Mouse (Mus musculus) lung, embryonic 16.5 days (tissue): Measurements from ENCODE around the gene Aldh16a1. TPM values are rescaled to one million over a fixed set of nuclear protein-coding genes. Genes with fewer than 3 reads are reported as not detected.
"Not testable (repeated sequence)": the region's sequence is repeated elsewhere in the genome, so short reads cannot be mapped to it uniquely, and the experiment has no call there.

ENCODE experiments used
- ATAC-seq: fragments of 200-750 bp; cut with Nextera tagmentation; 2 replicates; pipeline ENCODE4 v1.8.0; 2017; ENCODE audit warnings: low read depth, mild to moderate bottlenecking, moderate library complexity
- H3K27ac ChIP-seq: fragments of 300-500 bp; sonication (generic); 2 replicates; pipeline ENCODE4 v1.5.1; 2014; ENCODE audit warnings: mild to moderate bottlenecking, control low read depth, low read length
- H3K27me3 ChIP-seq: fragments of 300-500 bp; sonication (generic); 2 replicates; pipeline ENCODE4 v1.6.1; 2014; ENCODE audit warnings: low read depth, low read length, mixed read lengths; ENCODE audit not compliant: control insufficient read depth, insufficient read depth
- H3K36me3 ChIP-seq: fragments of 300-500 bp; sonication (generic); 2 replicates; pipeline ENCODE4 v1.6.1; 2014; ENCODE audit warnings: low read length; ENCODE audit not compliant: control insufficient read depth, insufficient read depth
- H3K4me1 ChIP-seq: fragments of 300-500 bp; sonication (generic); replicated peaks from 2 replicates; pipeline ENCODE4 v1.6.1; 2014; ENCODE audit warnings: low read length, mixed read lengths; ENCODE audit not compliant: control insufficient read depth, insufficient read depth
- H3K4me2 ChIP-seq: fragments of 300-500 bp; sonication (generic); 2 replicates; pipeline ENCODE4 v1.6.1; 2014; ENCODE audit warnings: low read depth, low read length, control low read depth
- H3K4me3 ChIP-seq: fragments of 300-500 bp; sonication (generic); 2 replicates; pipeline ENCODE4 v1.5.1; 2014; ENCODE audit warnings: mild to moderate bottlenecking, low read length, control low read depth
- H3K9ac ChIP-seq: fragments of 300-500 bp; sonication (generic); 2 replicates; pipeline ENCODE4 v1.6.1; 2014; ENCODE audit warnings: low read length, control low read depth
- H3K9me3 ChIP-seq: fragments of 300-500 bp; sonication (generic); 2 replicates; pipeline ENCODE4 v1.6.1; 2016; ENCODE audit warnings: low read length; ENCODE audit not compliant: control insufficient read depth
- whole genome bisulfite sequencing: fragments of 180-500 bp; shearing (Covaris S2); extraction: QIAGEN DNeasy Blood & Tissue Kit; methylation state at CpG from one replicate; pipeline ENCODE4 v1.1.7; 2014; 5-methylcytosine and 5-hydroxymethylcytosine counted together
- polyA plus RNA-seq: library from polyadenylated mRNA; unstranded; fragments of >200 nt; fragmentation: Nextera tagmentation; extraction: Ambion mirVana; gene quantifications from 2 replicates; pipeline ENCODE4 v1.2.1, GENCODE M21; 2015

Aldh16a1 gene
- polyA plus RNA-seq, 1 experiment from 2014 or later = 57.4 TPM

DNA sequence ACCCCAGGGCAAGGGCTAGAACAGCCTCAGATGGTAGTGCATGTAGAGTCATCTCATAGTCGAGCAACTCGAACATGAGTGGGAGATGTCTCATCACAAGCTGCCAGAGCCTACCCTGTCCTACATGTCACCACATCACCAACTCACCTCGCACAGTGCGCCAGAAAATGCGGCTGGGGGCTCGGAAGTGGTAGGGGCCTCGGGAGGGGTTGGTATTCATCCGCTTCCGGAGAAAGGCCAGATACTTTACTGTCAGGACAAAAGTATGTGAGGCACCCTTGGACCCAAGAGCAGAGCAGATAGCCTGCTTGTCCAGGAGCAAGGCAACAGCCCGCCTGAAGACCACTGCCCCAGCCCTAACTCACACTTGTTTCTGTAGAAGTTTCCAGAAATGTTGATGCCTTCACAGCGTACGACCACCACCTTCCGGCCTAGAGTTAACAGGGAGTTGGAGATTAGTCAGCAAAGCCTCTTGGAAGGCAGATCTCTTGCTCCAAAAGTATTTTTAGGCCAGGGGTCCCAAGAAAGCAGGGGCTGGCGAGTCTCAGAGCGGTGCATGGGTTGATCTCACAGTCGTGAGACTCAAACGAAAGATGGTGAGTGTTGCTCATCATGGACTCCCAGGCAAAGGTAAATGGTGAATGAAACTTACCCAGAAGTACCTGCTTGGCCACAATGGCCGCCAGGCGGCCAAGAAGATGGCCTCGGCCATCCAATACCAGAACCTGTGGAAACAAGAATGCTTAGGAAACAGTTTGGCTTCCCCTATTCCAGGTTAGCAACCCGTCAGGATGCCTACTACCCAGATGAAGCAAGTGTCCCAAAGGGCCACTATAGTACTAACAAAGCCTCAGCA is 27.3 kb downstream of the Aldh16a1 start:
- Histone ChIP-seq H3K9ac (peak overlapping the region; percentile 97), H3K4me2 (peak overlapping the region; percentile 96), H3K9me3 (no peaks in the 10 kb centered on the region), H3K36me3 (peaks cover 38% of the 10 kb centered on the region), H3K4me3 (peak overlapping the region; percentile 78), H3K4me1 (peaks cover 39% of the 10 kb centered on the region), H3K27me3 (no peaks in the 10 kb centered on the region), H3K27ac (peak overlapping the region; percentile 83)
- WGBS = 16% methylated on average over 21 of the region's 21 CpGs
- ATAC-seq = no peak

DNA sequence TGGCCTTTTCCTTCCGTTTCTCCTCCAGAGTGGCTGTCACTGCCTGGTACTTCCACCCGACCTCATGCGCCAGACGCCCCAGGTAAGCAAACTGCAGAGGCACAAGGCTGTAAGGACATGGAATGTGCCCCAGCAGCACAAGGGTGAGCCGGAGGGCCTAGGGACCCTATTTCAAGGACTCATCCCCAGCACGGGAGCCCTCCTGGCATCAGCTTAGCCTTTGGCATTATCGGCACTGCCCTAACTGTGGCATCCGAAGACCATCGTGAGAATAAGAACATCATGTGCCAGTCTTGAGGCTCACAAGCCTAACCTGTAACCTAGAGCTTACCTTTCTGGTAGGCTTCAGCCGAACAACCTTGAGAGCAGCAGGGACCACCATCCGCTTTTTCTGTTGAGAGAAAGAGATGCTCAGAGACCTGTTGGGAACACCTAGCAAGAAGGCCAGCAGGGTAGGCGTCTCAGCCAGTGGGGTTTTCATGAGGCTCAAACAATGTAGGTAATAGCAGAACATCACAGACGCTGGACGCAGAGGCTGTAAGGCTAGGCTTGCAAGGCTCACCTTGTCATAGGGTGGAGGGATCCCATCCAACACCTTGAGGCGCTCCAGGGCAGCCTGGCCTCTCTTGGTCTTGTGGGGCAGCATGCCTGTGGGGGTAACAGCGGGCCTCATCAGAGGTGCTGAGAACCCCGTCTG is 28.1 kb downstream of the Aldh16a1 start:
- ATAC-seq = no peak
- Histone ChIP-seq H3K4me3 (peak overlapping the region; percentile 78), H3K27me3 (no peaks in the 10 kb centered on the region), H3K27ac (peak overlapping the region; percentile 83), H3K4me1 (peaks cover 46% of the 10 kb centered on the region), H3K36me3 (peaks cover 45% of the 10 kb centered on the region), H3K9me3 (no peaks in the 10 kb centered on the region), H3K9ac (peak overlapping the region; percentile 97), H3K4me2 (peak overlapping the region; percentile 96)
- 65% methylated on average over 17 of the region's 17 CpGs for WGBS

DNA sequence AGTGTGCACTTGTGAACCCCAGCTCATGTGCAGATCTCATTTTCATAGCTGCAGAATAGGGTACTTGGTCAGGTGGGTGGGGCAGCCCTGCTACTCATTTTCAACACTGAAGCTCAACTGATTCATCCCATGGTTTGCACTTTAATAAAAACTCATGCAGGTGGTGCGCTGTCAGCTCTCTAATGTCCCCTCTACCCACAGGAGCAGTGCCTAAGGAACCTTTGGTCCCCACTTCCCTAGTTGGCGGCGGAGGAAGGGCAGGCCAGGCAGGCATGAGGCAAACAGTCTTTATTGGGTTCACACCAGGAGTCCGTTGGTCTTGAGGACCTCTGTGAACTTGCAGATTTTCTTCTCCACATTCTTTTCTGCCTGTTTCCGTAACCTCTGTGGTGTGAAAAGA is 28.7 kb downstream of the Aldh16a1 start:
- H3K4me3 ChIP-seq, ATAC-seq, H3K4me2 ChIP-seq, H3K27me3 ChIP-seq, H3K27ac ChIP-seq, H3K9ac ChIP-seq, H3K9me3 ChIP-seq: not testable (repeated sequence)
- Histone ChIP-seq H3K36me3 (peaks cover 52% of the 10 kb centered on the region), H3K4me1 (peaks cover 51% of the 10 kb centered on the region)
- 66% methylated on average over 5 of the region's 5 CpGs for WGBS

DNA sequence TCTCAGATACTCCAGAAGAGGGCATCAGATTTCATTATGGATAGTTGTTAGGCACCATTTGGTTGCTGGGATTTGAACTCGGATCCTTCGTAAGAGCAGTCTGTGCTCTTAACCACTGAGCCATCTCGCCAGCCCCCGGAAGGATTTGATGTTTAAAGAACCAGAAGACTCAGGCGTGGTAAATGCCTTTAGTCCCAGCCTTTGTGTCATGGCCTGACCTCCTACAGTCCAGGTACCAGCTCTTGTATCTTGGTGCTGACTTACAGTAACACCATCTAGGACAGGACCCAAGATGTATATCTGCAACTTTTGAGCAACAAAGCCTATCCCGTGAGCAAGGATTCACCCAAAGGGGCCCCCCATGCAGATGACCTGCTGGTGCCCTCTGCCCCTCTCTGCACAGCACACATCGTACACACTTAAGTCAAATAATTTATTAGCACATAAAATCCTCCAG is 29.2 kb downstream of the Aldh16a1 start:
- WGBS = 19% methylated on average over 7 of the region's 7 CpGs
- no peaks in the 10 kb centered on the region for H3K9me3 ChIP-seq
- no peak for ATAC-seq
- H3K27me3 ChIP-seq = no peaks in the 10 kb centered on the region
- H3K4me1 ChIP-seq = peaks cover 51% of the 10 kb centered on the region
- no peak overlapping the region; the same call in 1 of the 2 replicates for H3K4me3 ChIP-seq
- peaks cover 57% of the 10 kb centered on the region for H3K36me3 ChIP-seq
- H3K9ac ChIP-seq = no peak overlapping the region; the same call in 1 of the 2 replicates
- peak overlapping the region; percentile 16; the same call in 1 of the 2 replicates for H3K27ac ChIP-seq
- H3K4me2 ChIP-seq = no peak overlapping the region

DNA sequence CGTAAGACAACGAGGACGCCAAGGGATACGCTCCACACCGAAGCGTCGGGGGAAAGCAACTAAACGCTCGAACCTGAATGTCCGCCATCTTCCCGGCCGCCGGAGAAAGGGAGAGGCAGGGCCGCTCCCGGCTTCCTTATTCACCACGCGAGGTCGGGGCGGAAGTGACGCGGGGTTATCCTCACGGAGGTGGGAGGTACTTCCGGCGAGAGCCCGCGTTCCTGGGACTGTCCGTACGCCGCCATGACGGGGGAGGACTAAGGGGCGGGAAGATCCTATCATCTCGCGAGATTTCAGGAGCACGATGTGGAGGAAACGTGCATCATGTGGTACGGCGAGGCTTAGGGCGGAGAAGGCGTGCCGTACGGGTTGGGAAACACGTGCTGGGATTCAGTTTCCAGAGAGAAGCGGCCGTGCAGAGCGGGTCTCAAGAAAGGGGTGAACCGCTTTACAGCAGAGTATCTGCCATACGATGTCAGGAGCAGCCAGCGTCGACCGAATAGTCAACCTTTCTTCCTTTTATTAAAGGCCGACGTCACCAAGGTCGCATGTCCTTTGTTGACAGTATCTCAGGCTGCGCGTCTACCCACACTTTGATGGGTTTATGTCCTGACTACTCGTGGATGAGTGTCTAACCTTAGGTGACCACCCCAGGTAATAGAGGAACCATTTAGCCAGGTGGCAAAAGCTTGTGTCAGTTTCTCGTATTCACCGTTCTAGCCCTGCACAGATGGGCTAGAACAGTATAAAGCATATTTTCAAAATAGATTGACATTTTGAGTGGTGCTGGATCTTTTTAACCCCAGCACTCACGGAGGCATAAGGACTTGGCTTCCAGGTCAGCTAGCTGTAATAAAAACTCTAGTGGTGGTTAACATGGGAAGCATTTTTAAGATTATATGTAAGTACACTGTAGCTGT is 29.9 kb downstream of the Aldh16a1 start, which contains the start of gene Rps11:
TSS of gene Rps11 (minus strand) at position 216 of the 920 bp plus-strand sequence.
- Histone ChIP-seq H3K9ac (peak within 1 kb of the TSS; percentile 95), H3K9me3 (no peaks in the 10 kb centered on the region), H3K36me3 (peaks cover 59% of the 10 kb centered on the region), H3K27me3 (no peaks in the 10 kb centered on the region), H3K27ac (peak within 1 kb of the TSS; percentile 76), H3K4me1 (peaks cover 45% of the 10 kb centered on the region), H3K4me3 (peak within 1 kb of the TSS; percentile 82), H3K4me2 (peak within 1 kb of the TSS; percentile 74)
- ATAC-seq = peak; percentile 85
- under 1% methylated on average over 59 of the region's 59 CpGs for WGBS

DNA sequence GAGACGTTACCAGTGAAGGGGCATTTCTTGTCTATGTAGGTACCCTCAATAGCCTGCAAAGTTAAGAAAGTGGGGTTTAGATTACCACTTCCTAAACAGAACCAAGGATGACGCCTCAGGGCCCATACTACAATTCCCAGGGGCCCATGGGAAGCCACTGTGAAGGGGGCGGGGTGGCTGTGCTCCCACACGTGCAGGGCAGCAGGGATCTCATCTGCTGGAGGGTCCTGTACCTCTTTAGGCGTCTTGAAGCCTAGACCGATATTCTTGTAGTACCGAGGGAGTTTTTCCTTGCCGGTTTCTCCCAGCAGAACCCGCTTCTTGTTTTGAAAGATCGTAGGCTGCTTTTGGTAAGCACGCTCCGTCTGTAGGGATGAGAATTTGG is 31.2 kb downstream of the Aldh16a1 start:
- ATAC-seq = no peak
- peaks cover 45% of the 10 kb centered on the region for H3K4me1 ChIP-seq
- H3K9ac ChIP-seq = peak overlapping the region; percentile 95
- H3K27me3 ChIP-seq = no peaks in the 10 kb centered on the region
- peak overlapping the region; percentile 74 for H3K4me2 ChIP-seq
- peak overlapping the region; percentile 65 for H3K27ac ChIP-seq
- H3K9me3 ChIP-seq = no peaks in the 10 kb centered on the region
- H3K4me3 ChIP-seq = peak overlapping the region; percentile 82
- 9% methylated on average over 12 of the region's 12 CpGs for WGBS
- peaks cover 65% of the 10 kb centered on the region for H3K36me3 ChIP-seq

DNA sequence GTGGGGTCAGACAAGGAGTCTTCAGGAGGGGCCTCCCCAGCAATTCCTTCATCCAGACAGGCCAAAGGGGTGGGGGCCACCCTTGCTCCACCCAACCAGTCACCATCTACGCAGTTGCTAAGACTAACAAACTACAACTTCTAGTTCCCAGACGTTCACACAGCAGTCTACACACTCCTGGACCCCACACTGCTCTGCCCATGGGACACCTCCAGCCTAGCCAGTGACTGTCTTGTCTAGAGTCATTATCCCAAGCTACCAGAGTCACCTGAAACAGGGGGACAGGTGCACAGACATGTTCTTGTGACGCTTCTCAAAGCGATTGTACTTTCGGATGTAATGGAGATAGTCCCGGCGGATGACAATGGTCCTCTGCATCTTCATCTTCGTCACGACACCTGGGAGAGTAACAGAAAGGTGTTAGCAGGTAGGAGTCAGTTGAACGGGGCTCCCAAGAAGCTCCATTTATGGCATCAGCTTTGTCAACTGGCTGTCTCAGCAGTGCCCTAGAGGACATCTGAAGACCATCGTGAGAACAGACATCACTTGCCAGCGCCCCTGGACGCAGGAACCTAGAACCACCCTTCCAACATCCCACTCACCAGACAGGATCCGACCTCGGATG is 31.7 kb downstream of the Aldh16a1 start:
- 65% methylated on average over 15 of the region's 15 CpGs for WGBS
- Histone ChIP-seq H3K4me2 (peak overlapping the region; percentile 74), H3K27ac (no peak overlapping the region), H3K36me3 (peaks cover 65% of the 10 kb centered on the region), H3K9me3 (no peaks in the 10 kb centered on the region), H3K27me3 (no peaks in the 10 kb centered on the region), H3K9ac (peak overlapping the region; percentile 95), H3K4me3 (peak overlapping the region; percentile 82), H3K4me1 (peaks cover 45% of the 10 kb centered on the region)
- no peak for ATAC-seq

DNA sequence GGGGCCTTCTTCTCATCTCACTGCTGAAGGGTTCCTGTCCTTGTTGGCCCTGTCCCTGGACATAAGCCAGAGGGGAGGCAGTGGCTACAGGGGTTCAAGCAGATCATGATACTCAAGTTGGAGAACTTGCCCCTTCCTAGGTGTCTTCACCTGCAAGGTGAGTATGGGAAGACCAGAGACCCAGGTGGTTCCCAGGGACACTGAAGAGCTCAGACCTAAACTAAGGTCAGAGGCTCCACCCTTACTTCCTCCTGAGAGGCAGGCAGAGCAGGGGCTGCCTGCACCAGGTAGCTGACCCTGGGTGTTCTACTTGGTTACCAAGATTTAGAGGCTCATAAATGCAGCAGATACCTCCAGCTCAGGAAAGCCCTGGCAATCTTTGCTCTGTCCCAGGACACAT is 32.4 kb downstream of the Aldh16a1 start:
- Histone ChIP-seq H3K9ac (no peak overlapping the region; the same call in 1 of the 2 replicates), H3K4me1 (peaks cover 40% of the 10 kb centered on the region), H3K27ac (peak overlapping the region; percentile 70), H3K4me3 (peak overlapping the region; percentile 14; the same call in 1 of the 2 replicates), H3K9me3 (no peaks in the 10 kb centered on the region), H3K27me3 (no peaks in the 10 kb centered on the region), H3K36me3 (peaks cover 61% of the 10 kb centered on the region), H3K4me2 (peak overlapping the region; percentile 30)
- no peak for ATAC-seq
